Mouse (Mus musculus): ENCODE data around the gene Wdfy3. TPM values are rescaled to one million over a fixed set of nuclear protein-coding genes. Genes with fewer than 3 reads are reported as not detected.

Gene Wdfy3
- total and polyA plus RNA-seq, 2 experiments from 2014 or later, result 5.2 to 25.8 TPM

GRCm38 (mm10) chr5:101937909-101938596, 131.7 kb downstream of the Wdfy3 start:
- TF ChIP-seq EP300 (IDR thresholded peaks at IDR 0.05; ENCODE audit: low read depth) (no peak), CTCF (IDR thresholded peaks at IDR 0.05; ENCODE audit: low read depth) (no peak)
- DNase-seq (ENCODE audit: low spot score), result no peak
- no peaks in the 10 kb centered on the region; the same call in 1 of the 2 replicates for H3K4me1 ChIP-seq (ENCODE audit: control insufficient read depth, insufficient read depth)
- 0 out of 2 replicates have a peak overlapping the region, but pooled peaks have one; percentile 8 for H3K27ac ChIP-seq (ENCODE audit: low read depth)
- 79% methylated on average over 13 of the region's 13 CpGs for WGBS
- no peaks in the 10 kb centered on the region for H3K27me3 ChIP-seq (ENCODE audit: control insufficient read depth, insufficient read depth, low read length)
- H3K9ac ChIP-seq (replicated peaks; ENCODE audit: low read depth, low read length), result no peak overlapping the region
- H3K4me3 ChIP-seq (ENCODE audit: low read depth, low read length), result no peak overlapping the region
- H3K9me3 ChIP-seq (replicated peaks; ENCODE audit: control insufficient read depth, low read length), result no peaks in the 10 kb centered on the region
- ATAC-seq (ENCODE audit: insufficient read depth, low read depth), result no peak
- no peak overlapping the region for H3K4me2 ChIP-seq (ENCODE audit: low read depth, low read length)
- peaks cover 54% of the 10 kb centered on the region for H3K36me3 ChIP-seq (replicated peaks; ENCODE audit: control insufficient read depth, insufficient read depth, low read length)

GRCm38 (mm10) chr5:101937362-101937761, 132.4 kb downstream of the Wdfy3 start:
- ATAC-seq (ENCODE audit: insufficient read depth, low read depth) (no peak), DNase-seq (ENCODE audit: low spot score) (no peak)
- Histone ChIP-seq H3K4me1 (ENCODE audit: control insufficient read depth, insufficient read depth) (no peaks in the 10 kb centered on the region; the same call in 1 of the 2 replicates), H3K4me2 (ENCODE audit: low read depth, low read length) (no peak overlapping the region), H3K4me3 (ENCODE audit: low read depth, low read length) (no peak overlapping the region), H3K27me3 (ENCODE audit: control insufficient read depth, insufficient read depth, low read length) (no peaks in the 10 kb centered on the region), H3K36me3 (replicated peaks; ENCODE audit: control insufficient read depth, insufficient read depth, low read length) (peaks cover 48% of the 10 kb centered on the region), H3K9ac (replicated peaks; ENCODE audit: low read depth, low read length) (no peak overlapping the region), H3K9me3 (replicated peaks; ENCODE audit: control insufficient read depth, low read length) (no peaks in the 10 kb centered on the region), H3K27ac (ENCODE audit: low read depth) (0 out of 2 replicates have a peak overlapping the region, but pooled peaks have one; percentile 8)
- TF ChIP-seq CTCF (IDR thresholded peaks at IDR 0.05; ENCODE audit: low read depth) (no peak), EP300 (IDR thresholded peaks at IDR 0.05; ENCODE audit: low read depth) (no peak)
- WGBS, result 50% methylated on average over 21 of the region's 21 CpGs

GRCm38 (mm10) chr5:101935893-101936292, 133.8 kb downstream of the Wdfy3 start:
- TF ChIP-seq EP300 (IDR thresholded peaks at IDR 0.05; ENCODE audit: low read depth) (no peak), CTCF (IDR thresholded peaks at IDR 0.05; ENCODE audit: low read depth) (no peak)
- Histone ChIP-seq H3K27ac (ENCODE audit: low read depth) (peak overlapping the region; percentile 46; the same call in 1 of the 2 replicates), H3K36me3 (replicated peaks; ENCODE audit: control insufficient read depth, insufficient read depth, low read length) (peaks cover 33% of the 10 kb centered on the region), H3K27me3 (ENCODE audit: control insufficient read depth, insufficient read depth, low read length) (no peaks in the 10 kb centered on the region), H3K9me3 (replicated peaks; ENCODE audit: control insufficient read depth, low read length) (no peaks in the 10 kb centered on the region), H3K4me1 (ENCODE audit: control insufficient read depth, insufficient read depth) (no peaks in the 10 kb centered on the region; the same call in 1 of the 2 replicates), H3K4me3 (ENCODE audit: low read depth, low read length) (no peak overlapping the region), H3K9ac (replicated peaks; ENCODE audit: low read depth, low read length) (no peak overlapping the region), H3K4me2 (ENCODE audit: low read depth, low read length) (no peak overlapping the region)
- DNase-seq (ENCODE audit: low spot score) (peak; percentile 58), ATAC-seq (ENCODE audit: insufficient read depth, low read depth) (peak; percentile 34)
- 47% methylated on average over 16 of the region's 16 CpGs for WGBS

- no peak for TF ChIP-seq EP300 (IDR thresholded peaks at IDR 0.05; ENCODE audit: low read depth)
- TF ChIP-seq CTCF (IDR thresholded peaks at IDR 0.05; ENCODE audit: low read depth), result no peak
- H3K9ac ChIP-seq (replicated peaks; ENCODE audit: low read depth, low read length), result no peak overlapping the region
- H3K4me1 ChIP-seq (ENCODE audit: control insufficient read depth, insufficient read depth), result no peaks in the 10 kb centered on the region; the same call in 1 of the 2 replicates
- DNase-seq (ENCODE audit: low spot score) (no peak), ATAC-seq (ENCODE audit: insufficient read depth, low read depth) (no peak)
- 82% methylated on average over 7 of the region's 7 CpGs for WGBS
- no peaks in the 10 kb centered on the region for H3K9me3 ChIP-seq (replicated peaks; ENCODE audit: control insufficient read depth, low read length)
- peaks cover 37% of the 10 kb centered on the region for H3K36me3 ChIP-seq (replicated peaks; ENCODE audit: control insufficient read depth, insufficient read depth, low read length)
- H3K4me2 ChIP-seq (ENCODE audit: low read depth, low read length), result no peak overlapping the region
- no peaks in the 10 kb centered on the region for H3K27me3 ChIP-seq (ENCODE audit: control insufficient read depth, insufficient read depth, low read length)
- H3K4me3 ChIP-seq (ENCODE audit: low read depth, low read length), result no peak overlapping the region
- H3K27ac ChIP-seq (ENCODE audit: low read depth), result no peak overlapping the region
Measured at GRCm38 (mm10) chr5:101934629-101935028, 135.1 kb downstream of the Wdfy3 start.

- TF ChIP-seq EP300 (IDR thresholded peaks at IDR 0.05; ENCODE audit: low read depth), result no peak
- TF ChIP-seq CTCF (IDR thresholded peaks at IDR 0.05; ENCODE audit: low read depth), result no peak
- Histone ChIP-seq H3K36me3 (replicated peaks; ENCODE audit: control insufficient read depth, insufficient read depth, low read length) (peaks cover 50% of the 10 kb centered on the region), H3K27me3 (ENCODE audit: control insufficient read depth, insufficient read depth, low read length) (no peaks in the 10 kb centered on the region), H3K4me2 (ENCODE audit: low read depth, low read length) (0 out of 2 replicates have a peak overlapping the region, but pooled peaks have one; percentile 28), H3K9ac (replicated peaks; ENCODE audit: low read depth, low read length) (peak overlapping the region; percentile 48; the same call in 1 of the 2 replicates), H3K4me3 (ENCODE audit: low read depth, low read length) (no peak overlapping the region), H3K9me3 (replicated peaks; ENCODE audit: control insufficient read depth, low read length) (no peaks in the 10 kb centered on the region), H3K27ac (ENCODE audit: low read depth) (peak overlapping the region; percentile 95), H3K4me1 (ENCODE audit: control insufficient read depth, insufficient read depth) (no peaks in the 10 kb centered on the region)
- peak; percentile 94 for ATAC-seq (ENCODE audit: insufficient read depth, low read depth)
- WGBS, result 34% methylated on average over 15 of the region's 15 CpGs
- peak; percentile 87 for DNase-seq (ENCODE audit: low spot score)
Measured at GRCm38 (mm10) chr5:101932971-101933810, 136.5 kb downstream of the Wdfy3 start.

Measured in heart, postnatal 0 days (tissue).